Mouse (Mus musculus): Measurements from ENCODE around the gene Ccdc105.

The Ccdc105 gene

DNA sequence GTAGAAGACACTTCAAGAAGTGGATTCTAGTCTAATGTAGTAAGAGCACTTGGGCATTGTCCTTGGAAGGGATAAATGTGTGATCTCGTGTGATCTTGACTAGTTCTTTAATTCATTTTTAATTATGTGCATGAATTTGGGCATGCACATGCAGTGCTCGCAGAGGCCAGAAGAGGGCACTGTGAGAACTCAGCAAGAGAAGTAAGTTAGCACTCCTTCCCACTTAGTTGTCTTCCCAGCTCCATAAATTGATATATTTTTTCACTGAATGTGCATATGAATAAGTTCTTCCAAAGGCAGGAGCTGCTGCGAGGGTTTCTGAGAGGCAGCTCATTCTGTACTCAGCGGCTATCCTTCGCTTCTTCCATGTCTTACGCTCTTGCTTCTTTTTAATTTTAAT is 3.2 kb upstream of the Ccdc105 start:
- TF ChIP-seq CTCF (conservative IDR thresholded peaks at IDR 0.05; ENCODE audit: low read length) (peak; percentile 93), POU5F1 (IDR thresholded peaks at IDR 0.05; ENCODE audit: borderline replicate concordance, low read length) (no peak), NANOG (IDR thresholded peaks at IDR 0.05; ENCODE audit: borderline replicate concordance, low read length) (no peak)
- Histone ChIP-seq H3K4me3 (replicated peaks; ENCODE audit: low read length) (no peak overlapping the region), H3K36me3 (ENCODE audit: insufficient read depth, low read length) (no peaks in the 10 kb centered on the region), H3K9me3 (ENCODE audit: low read length) (no peaks in the 10 kb centered on the region), H3K4me1 (replicated peaks; ENCODE audit: low read depth, low read length) (peaks cover 13% of the 10 kb centered on the region), H3K27me3 (ENCODE audit: insufficient read depth, low read length) (peaks cover 15% of the 10 kb centered on the region)

DNA sequence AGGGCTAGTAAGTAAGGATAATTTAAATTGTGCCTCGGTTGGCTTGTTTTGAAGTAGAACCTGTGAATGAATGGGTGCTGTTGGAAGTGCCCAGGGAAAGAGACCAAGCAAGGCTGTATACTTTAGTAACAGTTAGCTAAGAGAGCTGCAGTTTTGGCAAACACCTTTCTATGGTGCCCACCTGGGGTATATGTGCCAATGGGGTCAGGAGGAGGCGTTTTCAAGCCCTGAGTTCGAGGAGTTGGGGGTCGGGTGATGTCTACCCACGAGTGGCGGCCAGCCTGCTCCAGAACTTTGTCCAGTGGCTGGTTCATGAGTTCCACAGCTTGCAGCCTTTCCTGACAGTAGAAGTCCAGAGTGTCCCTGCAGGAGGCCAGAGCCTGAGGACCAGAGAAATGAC is 3.9 kb downstream of the Ccdc105 start:
- TF ChIP-seq POU5F1 (IDR thresholded peaks at IDR 0.05; ENCODE audit: borderline replicate concordance, low read length) (no peak), CTCF (conservative IDR thresholded peaks at IDR 0.05; ENCODE audit: low read length) (no peak), NANOG (IDR thresholded peaks at IDR 0.05; ENCODE audit: borderline replicate concordance, low read length) (no peak)
- H3K36me3 ChIP-seq (ENCODE audit: insufficient read depth, low read length): no peaks in the 10 kb centered on the region
- peaks cover 41% of the 10 kb centered on the region for H3K4me1 ChIP-seq (replicated peaks; ENCODE audit: low read depth, low read length)
- H3K27me3 ChIP-seq (ENCODE audit: insufficient read depth, low read length): peaks cover 37% of the 10 kb centered on the region
- H3K9me3 ChIP-seq (ENCODE audit: low read length): no peaks in the 10 kb centered on the region
- no peak overlapping the region for H3K4me3 ChIP-seq (replicated peaks; ENCODE audit: low read length)

DNA sequence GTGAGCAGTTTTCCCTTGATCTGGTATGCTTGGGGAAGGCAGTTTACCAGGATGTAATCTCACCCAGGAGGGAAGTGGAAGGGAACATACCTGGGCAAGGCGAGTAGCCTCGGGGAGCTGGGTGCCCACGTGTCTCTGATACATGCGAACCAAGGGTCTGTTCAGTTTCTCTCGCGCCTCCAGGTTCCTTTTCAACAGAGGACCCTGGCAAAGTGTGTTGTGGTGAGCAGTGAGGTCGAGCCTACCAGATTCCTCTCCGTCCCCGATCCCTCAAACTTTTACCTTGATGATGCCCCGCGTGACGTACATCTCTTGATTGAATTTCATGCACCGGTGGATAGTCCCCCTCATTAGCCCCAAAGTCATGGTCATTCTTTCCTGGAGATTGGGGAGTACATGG is 4.7 kb downstream of the Ccdc105 start:
- TF ChIP-seq CTCF (conservative IDR thresholded peaks at IDR 0.05; ENCODE audit: low read length) (no peak), NANOG (IDR thresholded peaks at IDR 0.05; ENCODE audit: borderline replicate concordance, low read length) (no peak), POU5F1 (IDR thresholded peaks at IDR 0.05; ENCODE audit: borderline replicate concordance, low read length) (no peak)
- Histone ChIP-seq H3K4me3 (replicated peaks; ENCODE audit: low read length) (peak overlapping the region; percentile 46), H3K4me1 (replicated peaks; ENCODE audit: low read depth, low read length) (peaks cover 40% of the 10 kb centered on the region), H3K27me3 (ENCODE audit: insufficient read depth, low read length) (peaks cover 37% of the 10 kb centered on the region), H3K36me3 (ENCODE audit: insufficient read depth, low read length) (no peaks in the 10 kb centered on the region), H3K9me3 (ENCODE audit: low read length) (no peaks in the 10 kb centered on the region)

DNA sequence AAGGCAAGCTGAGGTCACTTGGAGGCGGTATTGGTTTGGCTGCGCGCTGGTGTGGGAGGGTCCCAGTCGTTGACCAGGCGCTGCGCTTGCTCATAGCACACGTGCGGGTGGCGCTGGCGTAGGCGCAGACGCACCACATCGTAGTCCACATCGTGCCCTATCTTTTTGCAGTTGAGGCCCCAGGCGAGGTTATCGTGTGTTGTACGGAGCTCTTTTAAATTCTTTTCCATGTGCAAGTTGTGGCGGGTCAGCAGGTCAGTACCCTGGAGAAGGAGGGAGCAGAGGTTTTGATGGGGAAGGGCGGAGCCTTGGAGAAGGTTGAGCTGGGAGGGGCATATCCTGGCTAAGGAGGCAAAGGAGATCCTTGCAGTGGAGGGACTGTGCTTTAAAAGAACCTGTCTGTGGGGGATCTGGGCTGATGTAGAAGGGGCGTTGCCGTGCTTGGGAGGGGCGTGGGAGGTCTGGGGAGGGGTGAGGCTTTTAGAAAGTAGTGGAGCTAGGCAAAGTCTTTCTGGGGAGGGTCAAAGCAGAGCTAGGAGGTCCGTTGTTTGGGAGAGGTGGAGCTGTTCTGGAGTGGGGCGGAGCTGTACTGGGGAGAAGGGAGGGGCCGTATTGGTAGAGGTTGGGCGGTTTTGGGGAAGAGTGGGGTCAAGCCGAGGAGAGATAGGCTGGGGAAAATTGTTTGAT is 5.7 kb downstream of the Ccdc105 start:
- Histone ChIP-seq H3K27me3 (ENCODE audit: insufficient read depth, low read length) (peaks cover 30% of the 10 kb centered on the region), H3K36me3 (ENCODE audit: insufficient read depth, low read length) (no peaks in the 10 kb centered on the region), H3K4me3 (replicated peaks; ENCODE audit: low read length) (peak overlapping the region; percentile 65), H3K9me3 (ENCODE audit: low read length) (no peaks in the 10 kb centered on the region), H3K4me1 (replicated peaks; ENCODE audit: low read depth, low read length) (peaks cover 34% of the 10 kb centered on the region)
- TF ChIP-seq CTCF (conservative IDR thresholded peaks at IDR 0.05; ENCODE audit: low read length) (no peak), POU5F1 (IDR thresholded peaks at IDR 0.05; ENCODE audit: borderline replicate concordance, low read length) (no peak), NANOG (IDR thresholded peaks at IDR 0.05; ENCODE audit: borderline replicate concordance, low read length) (no peak)

DNA sequence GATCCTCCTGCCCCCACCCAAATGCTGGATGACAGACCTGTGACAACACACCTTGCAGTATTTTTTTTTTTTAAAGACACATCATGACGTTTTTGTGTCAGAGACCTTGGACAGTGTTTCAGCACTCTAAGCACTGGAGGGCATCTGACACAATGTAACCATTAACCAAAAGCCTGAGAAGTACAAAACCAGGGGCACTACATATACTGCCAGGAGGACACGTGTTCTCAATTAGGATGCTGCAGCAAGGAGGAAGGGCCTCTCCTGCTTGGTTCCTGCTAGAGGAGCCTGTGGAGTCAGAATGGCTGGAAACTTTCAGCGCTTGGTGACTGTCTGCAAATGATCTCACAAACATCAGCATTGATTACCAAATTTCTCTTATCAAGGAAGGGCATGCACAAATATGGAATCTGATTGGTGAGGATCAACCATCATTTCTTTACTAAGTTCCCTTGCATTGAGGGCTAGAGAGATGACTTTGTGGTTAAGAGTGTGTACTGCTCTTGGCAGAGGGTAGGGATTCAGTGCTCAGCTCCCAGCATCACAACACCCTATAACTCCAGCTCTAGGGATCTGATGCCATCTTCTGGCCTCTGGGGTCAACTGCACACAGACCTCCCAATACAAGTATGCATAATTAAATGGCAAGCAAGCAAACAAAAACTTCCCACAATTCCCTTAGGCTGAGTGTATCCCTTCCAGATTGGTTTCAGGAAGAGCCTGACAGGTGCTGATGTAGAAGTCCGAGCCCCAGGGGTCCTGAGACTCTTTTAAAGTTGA is 7.2 kb downstream of the Ccdc105 start:
- TF ChIP-seq POU5F1 (IDR thresholded peaks at IDR 0.05; ENCODE audit: borderline replicate concordance, low read length) (no peak), CTCF (conservative IDR thresholded peaks at IDR 0.05; ENCODE audit: low read length) (peak; percentile 50), NANOG (IDR thresholded peaks at IDR 0.05; ENCODE audit: borderline replicate concordance, low read length) (no peak)
- Histone ChIP-seq H3K4me1 (replicated peaks; ENCODE audit: low read depth, low read length) (peaks cover 28% of the 10 kb centered on the region), H3K4me3 (replicated peaks; ENCODE audit: low read length) (no peak overlapping the region), H3K27me3 (ENCODE audit: insufficient read depth, low read length) (peaks cover 19% of the 10 kb centered on the region), H3K36me3 (ENCODE audit: insufficient read depth, low read length) (no peaks in the 10 kb centered on the region), H3K9me3 (ENCODE audit: low read length) (no peaks in the 10 kb centered on the region)

DNA sequence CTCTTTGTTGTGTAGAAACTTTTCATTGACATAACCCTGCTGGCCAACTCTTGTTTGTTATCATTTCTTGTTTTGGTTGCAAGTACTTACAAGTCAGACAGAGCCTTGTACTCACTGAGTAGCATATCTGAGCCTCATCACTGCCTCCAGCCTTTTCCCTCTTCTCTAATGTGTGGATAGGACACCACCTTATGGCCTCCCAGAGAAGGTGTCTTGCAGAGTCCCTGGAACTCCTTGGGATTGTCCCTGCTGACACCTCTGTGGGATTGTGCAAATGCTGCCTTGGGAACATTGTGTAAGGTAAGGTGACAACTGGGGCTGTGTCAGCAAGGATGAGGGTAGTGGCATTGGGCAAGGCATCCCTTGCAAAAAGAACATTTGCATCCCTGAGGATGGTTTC is 9.1 kb downstream of the Ccdc105 start:
- Histone ChIP-seq H3K27me3 (ENCODE audit: insufficient read depth, low read length) (peaks cover 8% of the 10 kb centered on the region), H3K9me3 (ENCODE audit: low read length) (no peaks in the 10 kb centered on the region), H3K4me3 (replicated peaks; ENCODE audit: low read length) (no peak overlapping the region), H3K36me3 (ENCODE audit: insufficient read depth, low read length) (no peaks in the 10 kb centered on the region), H3K4me1 (replicated peaks; ENCODE audit: low read depth, low read length) (peaks cover 24% of the 10 kb centered on the region)
- TF ChIP-seq POU5F1 (IDR thresholded peaks at IDR 0.05; ENCODE audit: borderline replicate concordance, low read length) (no peak), CTCF (conservative IDR thresholded peaks at IDR 0.05; ENCODE audit: low read length) (no peak), NANOG (IDR thresholded peaks at IDR 0.05; ENCODE audit: borderline replicate concordance, low read length) (no peak)

DNA sequence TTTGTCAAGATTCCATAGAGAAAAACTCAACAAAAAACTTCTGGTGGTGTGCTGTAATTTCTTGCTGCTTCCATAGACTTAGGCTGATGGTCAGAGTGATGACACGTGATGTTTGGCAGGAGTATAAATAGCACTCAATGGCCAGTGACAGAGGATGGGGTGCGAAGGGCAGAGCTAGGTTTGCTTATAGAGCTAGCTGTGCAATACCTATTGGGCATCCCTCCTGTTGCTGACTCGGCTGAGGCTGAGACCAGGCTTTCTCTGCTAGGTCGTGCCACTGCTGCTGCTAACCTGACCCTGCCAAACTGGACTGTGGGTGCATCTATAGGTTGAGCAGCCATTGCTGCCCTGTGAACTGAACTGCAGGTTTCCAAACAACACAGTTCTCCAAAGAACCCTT is 13.0 kb downstream of the Ccdc105 start:
- no peak overlapping the region for H3K4me3 ChIP-seq (replicated peaks; ENCODE audit: low read length)
- no peaks in the 10 kb centered on the region for H3K4me1 ChIP-seq (replicated peaks; ENCODE audit: low read depth, low read length)
- no peak for TF ChIP-seq NANOG (IDR thresholded peaks at IDR 0.05; ENCODE audit: borderline replicate concordance, low read length)
- TF ChIP-seq POU5F1 (IDR thresholded peaks at IDR 0.05; ENCODE audit: borderline replicate concordance, low read length): no peak
- TF ChIP-seq CTCF (conservative IDR thresholded peaks at IDR 0.05; ENCODE audit: low read length): no peak
- 0 out of 2 replicates have a peak, but pooled peaks cover 5% of the 10 kb centered on the region for H3K27me3 ChIP-seq (ENCODE audit: insufficient read depth, low read length)
- H3K36me3 ChIP-seq (ENCODE audit: insufficient read depth, low read length): no peaks in the 10 kb centered on the region
- no peaks in the 10 kb centered on the region for H3K9me3 ChIP-seq (ENCODE audit: low read length)

DNA sequence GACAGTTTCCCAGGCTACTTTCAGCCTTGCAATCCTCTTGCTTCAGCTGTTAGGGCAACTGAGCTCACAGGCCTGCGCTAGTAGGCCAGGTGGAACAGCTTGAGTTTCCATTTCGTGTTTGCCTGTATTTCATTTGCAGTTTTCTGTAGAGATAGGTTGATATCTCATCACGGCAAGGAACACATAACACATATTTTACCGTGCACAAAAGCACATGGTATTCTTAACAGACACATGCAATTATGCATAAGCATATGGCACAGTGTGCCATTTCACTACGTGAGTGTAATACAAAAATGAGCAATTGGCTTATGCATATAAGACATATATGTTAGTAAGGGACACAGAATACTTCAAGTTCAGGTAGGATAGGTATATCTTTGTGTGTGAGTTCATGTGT is 25.0 kb downstream of the Ccdc105 start:
- H3K27me3 ChIP-seq (ENCODE audit: insufficient read depth, low read length): no peaks in the 10 kb centered on the region
- H3K4me1 ChIP-seq (replicated peaks; ENCODE audit: low read depth, low read length): no peaks in the 10 kb centered on the region
- H3K4me3 ChIP-seq (replicated peaks; ENCODE audit: low read length): no peak overlapping the region
- TF ChIP-seq NANOG (IDR thresholded peaks at IDR 0.05; ENCODE audit: borderline replicate concordance, low read length) (no peak), POU5F1 (IDR thresholded peaks at IDR 0.05; ENCODE audit: borderline replicate concordance, low read length) (no peak), CTCF (conservative IDR thresholded peaks at IDR 0.05; ENCODE audit: low read length) (no peak)
- H3K36me3 ChIP-seq (ENCODE audit: insufficient read depth, low read length): no peaks in the 10 kb centered on the region
- no peaks in the 10 kb centered on the region for H3K9me3 ChIP-seq (ENCODE audit: low read length)

Data from E14TG2a.4 (cell line).